Mouse (Mus musculus) telencephalon, adult 2 months (tissue): ENCODE results near the gene Pcbd1.

Experiments used
- DNase-seq: peaks from one replicate; pipeline ENCODE4 v3.0.0-alpha.2; 2011; ENCODE audit warnings: low read depth, low spot score

The Pcbd1 gene

GRCm38 (mm10) chr10:61089170-61090142, at the start of gene Pcbd1:
Pcbd1 (plus strand) TSS chr10:61089331.
- no peak for DNase-seq

- no peak for DNase-seq
Measured at GRCm38 (mm10) chr10:61039657-61040056, 49.5 kb upstream of the Pcbd1 start.

- no peak for DNase-seq
Measured at GRCm38 (mm10) chr10:61045081-61045480, 44.0 kb upstream of the Pcbd1 start.

- no peak for DNase-seq
Measured at GRCm38 (mm10) chr10:61051993-61052613, 37.0 kb upstream of the Pcbd1 start.

GRCm38 (mm10) chr10:61056661-61057060, 32.5 kb upstream of the Pcbd1 start:
- no peak for DNase-seq

DNA sequence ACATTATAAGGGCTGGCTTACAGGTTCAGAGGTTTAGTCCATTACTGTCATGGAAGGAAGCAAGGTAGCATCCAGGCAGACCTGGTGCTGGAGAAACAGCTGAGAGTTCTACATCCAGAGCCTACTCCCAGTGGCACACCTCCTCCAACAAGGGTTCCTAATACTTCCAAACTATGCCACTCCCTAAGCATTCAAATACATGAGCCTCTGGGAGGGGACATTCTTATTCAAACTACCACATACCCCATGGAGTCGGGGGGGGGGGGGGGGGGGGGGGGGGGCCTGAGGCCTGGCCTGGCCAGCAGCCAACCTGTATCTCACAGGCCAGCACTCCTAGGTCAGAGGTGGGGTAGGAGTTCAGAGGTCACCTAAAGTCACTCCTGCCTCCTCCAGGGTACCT, 30.0 kb upstream of the Pcbd1 start:
- no peak for DNase-seq

DNA sequence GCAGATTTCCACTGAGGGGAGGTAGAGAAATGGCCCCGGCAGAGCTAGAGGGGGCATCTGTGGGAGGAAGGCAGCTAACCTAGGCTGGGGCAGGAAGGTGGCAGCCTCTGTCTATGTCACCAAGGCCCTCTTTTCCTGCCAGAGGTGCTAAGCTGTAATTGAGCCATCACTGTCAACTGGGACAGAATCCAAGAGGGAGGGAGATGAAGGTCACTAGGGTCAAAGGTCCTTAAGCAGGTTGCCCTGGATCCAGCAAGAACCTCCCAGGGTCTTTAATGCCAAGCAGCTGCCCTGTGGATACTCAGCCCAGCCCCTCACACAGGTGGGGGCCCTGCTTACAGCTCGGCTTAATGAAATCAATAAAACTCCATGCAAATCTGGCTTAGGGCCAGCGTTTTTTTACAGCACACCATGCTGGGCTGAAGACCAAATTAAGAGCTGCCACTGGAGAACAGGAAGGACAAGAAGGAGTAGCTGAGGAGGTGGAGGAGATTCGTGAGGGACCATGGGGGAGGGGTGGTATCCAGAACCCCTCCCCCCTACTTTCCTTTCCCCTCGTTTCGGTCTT, 29.5 kb upstream of the Pcbd1 start:
- DNase-seq: no peak

- DNase-seq: no peak
Measured at GRCm38 (mm10) chr10:61063271-61063864, 25.8 kb upstream of the Pcbd1 start.

DNA sequence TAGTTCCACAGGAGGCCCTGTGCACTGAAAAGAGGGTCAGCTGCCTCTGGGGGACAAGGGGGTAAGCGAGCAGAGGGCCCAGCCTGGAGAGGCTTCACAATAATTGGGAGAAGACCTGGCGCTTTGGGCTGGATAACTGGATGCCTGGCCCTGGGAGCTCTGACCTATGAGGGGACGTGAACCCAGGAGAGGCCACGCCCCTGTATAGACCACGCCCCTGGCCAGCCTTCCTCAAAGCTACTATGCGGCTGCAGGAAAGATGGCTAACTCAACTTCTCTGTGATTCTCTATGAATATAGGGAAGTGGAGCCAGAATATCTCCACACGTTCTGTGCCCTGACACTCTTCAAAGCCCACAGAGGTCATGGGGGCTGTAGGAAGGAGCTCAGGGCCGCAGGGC, 24.5 kb upstream of the Pcbd1 start:
- DNase-seq: no peak

- DNase-seq: no peak
Measured at GRCm38 (mm10) chr10:61065287-61066005, 23.7 kb upstream of the Pcbd1 start.

GRCm38 (mm10) chr10:61068436-61069192, 20.5 kb upstream of the Pcbd1 start:
- DNase-seq: peak; percentile 34

- no peak for DNase-seq
Measured at GRCm38 (mm10) chr10:61069248-61069647, 19.9 kb upstream of the Pcbd1 start.

GRCm38 (mm10) chr10:61072324-61072723, 16.8 kb upstream of the Pcbd1 start:
- DNase-seq: no peak

GRCm38 (mm10) chr10:61074643-61075042, 14.5 kb upstream of the Pcbd1 start:
- no peak for DNase-seq

- no peak for DNase-seq
Measured at GRCm38 (mm10) chr10:61075607-61076006, 13.5 kb upstream of the Pcbd1 start.

- peak; percentile 18 for DNase-seq
Measured at GRCm38 (mm10) chr10:61080227-61080930, 8.8 kb upstream of the Pcbd1 start.

- DNase-seq: no peak
Measured at GRCm38 (mm10) chr10:61080931-61081255, 8.2 kb upstream of the Pcbd1 start.

- DNase-seq: no peak
Measured at GRCm38 (mm10) chr10:61085364-61085763, 3.8 kb upstream of the Pcbd1 start.

- no peak for DNase-seq
Measured at GRCm38 (mm10) chr10:61086502-61086901, 2.6 kb upstream of the Pcbd1 start.

DNA sequence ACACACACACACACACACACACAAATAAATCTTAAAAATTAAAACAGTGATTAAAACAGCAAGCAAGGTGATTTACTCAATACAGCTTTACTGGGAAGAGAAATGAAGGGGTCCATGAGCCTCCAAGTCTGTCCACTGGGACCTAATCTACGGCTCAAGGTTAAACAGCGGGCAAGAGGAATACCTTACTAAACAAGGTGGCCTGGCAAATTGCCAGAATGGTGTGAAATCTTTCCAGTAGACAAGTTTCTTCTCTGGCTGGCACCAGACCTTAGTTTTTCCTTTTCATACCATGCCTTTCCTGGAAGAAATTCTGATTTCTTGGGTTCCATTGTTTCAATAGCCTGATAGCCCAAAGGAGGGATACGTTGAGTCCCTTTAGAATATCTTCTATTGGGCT, 663 bp upstream of the Pcbd1 start:
- no peak for DNase-seq
